Mouse (Mus musculus): ENCODE results near the gene Vmn2r14. TPM values are rescaled to one million over a fixed set of nuclear protein-coding genes. Genes with fewer than 3 reads are reported as not detected.
"Not testable (repeated sequence)": the region's sequence is repeated elsewhere in the genome, so short reads cannot be mapped to it uniquely, and the experiment has no call there.

The Vmn2r14 gene
- not detected in 2 replicates for polyA plus RNA-seq (2014; fragmentation: Nextera tagmentation; extraction: Ambion mirVana)

DNA sequence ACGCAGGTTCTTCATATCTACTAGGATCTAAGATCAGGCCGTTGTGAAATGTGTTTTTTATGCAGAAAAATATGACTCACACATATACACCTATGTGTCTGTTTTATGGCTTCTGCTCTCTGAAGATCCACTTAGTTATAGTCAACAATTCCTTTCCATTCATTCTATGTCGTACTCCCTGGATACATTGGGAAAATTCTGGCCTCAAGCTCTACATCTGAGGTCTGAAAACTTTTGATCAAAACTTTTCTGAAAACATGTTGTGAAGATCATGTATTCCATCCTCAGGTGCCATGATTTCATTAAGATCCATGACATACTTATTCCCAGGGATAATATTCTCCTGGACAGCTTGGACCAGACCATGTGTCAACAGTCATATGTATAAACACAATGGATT, at the start of gene Vmn2r14:
TSS of gene Vmn2r14 (minus strand) at position 101 of the 400 bp plus-strand sequence.
- H3K36me3 ChIP-seq (ENCODE audit: insufficient read depth): no peaks in the 10 kb centered on the region
- H3K9ac ChIP-seq: no peak within 1 kb of the TSS
- H3K4me3 ChIP-seq (ENCODE audit: low read depth, low read length): no peak within 1 kb of the TSS
- WGBS: 65% methylated on average over 3 of the region's 3 CpGs
- no peak for DNase-seq
- H3K4me2 ChIP-seq: no peak within 1 kb of the TSS
- H3K27me3 ChIP-seq (ENCODE audit: insufficient read depth, low read length): no peaks in the 10 kb centered on the region
- no peaks in the 10 kb centered on the region for H3K4me1 ChIP-seq (ENCODE audit: insufficient read depth)
- ATAC-seq (ENCODE audit: insufficient read depth): no peak
- no peaks in the 10 kb centered on the region for H3K9me3 ChIP-seq (ENCODE audit: low read depth, low read length)
- TF ChIP-seq CTCF (IDR thresholded peaks at IDR 0.05; ENCODE audit: low read depth): no peak
- H3K27ac ChIP-seq (ENCODE audit: low read depth): no peak within 1 kb of the TSS

- H3K9ac ChIP-seq; H3K36me3 ChIP-seq (ENCODE audit: insufficient read depth); H3K4me3 ChIP-seq (ENCODE audit: low read depth, low read length); H3K4me2 ChIP-seq; H3K9me3 ChIP-seq (ENCODE audit: low read depth, low read length); H3K27ac ChIP-seq (ENCODE audit: low read depth); H3K27me3 ChIP-seq (ENCODE audit: insufficient read depth, low read length); DNase-seq; H3K4me1 ChIP-seq (ENCODE audit: insufficient read depth); ATAC-seq (ENCODE audit: insufficient read depth): not testable (repeated sequence)
- WGBS: 41% methylated on average over 2 of the region's 2 CpGs
Measured at GRCm38 (mm10) chr5:109192099-109192498, 32.4 kb downstream of the Vmn2r14 start, which contains the start of gene Vmn2r13. TSS of gene Vmn2r13 (minus strand) at chr5:109192199.

DNA sequence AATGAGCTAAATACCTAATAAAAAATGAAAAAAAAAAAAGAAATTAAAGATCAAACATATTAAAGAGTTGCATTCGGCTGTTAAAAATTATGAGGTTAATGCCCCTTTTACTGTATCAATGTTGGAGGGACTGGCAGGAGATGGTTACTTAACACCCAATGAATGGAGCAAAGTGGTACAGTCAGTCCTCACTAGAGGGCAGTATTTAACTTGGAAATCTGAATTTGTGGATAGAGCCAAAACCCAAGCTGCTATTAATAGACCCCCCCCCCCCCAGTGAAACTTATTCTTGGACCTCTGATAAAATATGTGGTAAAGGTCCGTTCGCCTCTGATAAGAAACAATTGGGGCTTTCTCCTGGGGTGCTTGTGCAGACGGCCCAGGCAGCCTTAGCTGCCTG, 57.7 kb downstream of the Vmn2r14 start:
- not testable (repeated sequence) for DNase-seq; H3K27me3 ChIP-seq (ENCODE audit: insufficient read depth, low read length); H3K9me3 ChIP-seq (ENCODE audit: low read depth, low read length); H3K4me3 ChIP-seq (ENCODE audit: low read depth, low read length); H3K4me1 ChIP-seq (ENCODE audit: insufficient read depth); H3K4me2 ChIP-seq; H3K27ac ChIP-seq (ENCODE audit: low read depth); ATAC-seq (ENCODE audit: insufficient read depth); H3K36me3 ChIP-seq (ENCODE audit: insufficient read depth); H3K9ac ChIP-seq
- WGBS: 65% methylated on average over 4 of the region's 4 CpGs

Other genes starting within 250 kb of the Vmn2r14 start
- not detected in 2 replicates for gene Vmn2r10, start 218.2 kb downstream of the Vmn2r14 start, polyA plus RNA-seq (2014; fragmentation: Nextera tagmentation; extraction: Ambion mirVana)
- gene Vmn2r11, start 165.1 kb downstream of the Vmn2r14 start, polyA plus RNA-seq (2014; fragmentation: Nextera tagmentation; extraction: Ambion mirVana): not detected in 2 replicates
- not detected in 2 replicates for gene Vmn2r12, start 126.8 kb downstream of the Vmn2r14 start, polyA plus RNA-seq (2014; fragmentation: Nextera tagmentation; extraction: Ambion mirVana)
- not detected in 2 replicates for gene Vmn2r13, start 32.5 kb downstream of the Vmn2r14 start, polyA plus RNA-seq (2014; fragmentation: Nextera tagmentation; extraction: Ambion mirVana)
- gene Vmn2r15, start 72.9 kb upstream of the Vmn2r14 start, polyA plus RNA-seq (2014; fragmentation: Nextera tagmentation; extraction: Ambion mirVana): not detected in 2 replicates
- gene Vmn2r16, start 105.5 kb upstream of the Vmn2r14 start, polyA plus RNA-seq (2014; fragmentation: Nextera tagmentation; extraction: Ambion mirVana): not detected in 2 replicates
- not detected in 2 replicates for gene Vmn2r17, start 195.0 kb upstream of the Vmn2r14 start, polyA plus RNA-seq (2014; fragmentation: Nextera tagmentation; extraction: Ambion mirVana)

Data from lung, embryonic 14.5 days (tissue).